Mouse (Mus musculus): ENCODE data around the gene Tmem247. TPM values are rescaled to one million over a fixed set of nuclear protein-coding genes. Genes with fewer than 3 reads are reported as not detected.

The Tmem247 gene
- not detected for total RNA-seq (2021)
- long read RNA-seq, experiment 1 = 0 reads
- long read RNA-seq, experiment 2 = 0 reads

DNA sequence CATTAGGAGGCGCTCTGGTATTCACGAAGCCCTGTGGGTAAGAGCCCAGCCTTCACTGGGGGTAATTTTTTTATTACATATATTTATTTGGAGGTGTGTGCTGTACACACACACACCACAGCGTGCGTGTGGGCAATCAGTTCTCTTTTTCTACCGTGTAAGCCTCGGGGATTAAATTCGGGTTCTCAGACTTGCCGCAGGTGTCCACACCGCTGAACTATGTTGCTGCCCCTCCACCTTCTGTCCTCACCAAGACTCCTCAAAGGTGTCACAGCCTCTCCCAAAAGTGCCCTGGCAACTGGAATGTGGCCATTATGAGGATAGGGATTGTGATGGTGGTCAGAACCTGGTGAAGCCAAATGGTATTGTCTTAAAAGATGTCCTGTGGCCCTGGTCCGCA lies at the start of gene Tmem247:
TSS of gene Tmem247 (plus strand) at position 301 of the 400 bp plus-strand sequence.
- no peak for DNase-seq (ENCODE audit: low spot score)

DNA sequence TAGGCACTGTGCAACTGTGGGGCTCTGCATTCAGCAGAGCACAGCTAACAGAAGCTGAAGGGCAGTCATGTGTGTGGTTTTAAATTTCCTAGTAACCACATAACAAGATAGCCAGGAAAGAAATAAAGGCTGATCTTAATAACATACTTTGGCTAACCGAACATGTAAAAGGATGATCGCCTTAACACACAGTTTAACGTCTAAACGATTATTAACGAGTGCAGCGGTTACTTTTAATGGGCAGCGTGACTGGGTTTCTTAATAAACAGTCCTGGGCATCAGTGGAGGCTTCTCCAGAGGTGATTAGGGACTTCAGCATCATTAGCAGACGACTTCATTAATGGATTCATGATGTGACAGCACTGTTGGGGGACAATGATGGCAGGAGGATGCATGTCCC lies 46.6 kb upstream of the Tmem247 start:
- no peak for DNase-seq (ENCODE audit: low spot score)

DNA sequence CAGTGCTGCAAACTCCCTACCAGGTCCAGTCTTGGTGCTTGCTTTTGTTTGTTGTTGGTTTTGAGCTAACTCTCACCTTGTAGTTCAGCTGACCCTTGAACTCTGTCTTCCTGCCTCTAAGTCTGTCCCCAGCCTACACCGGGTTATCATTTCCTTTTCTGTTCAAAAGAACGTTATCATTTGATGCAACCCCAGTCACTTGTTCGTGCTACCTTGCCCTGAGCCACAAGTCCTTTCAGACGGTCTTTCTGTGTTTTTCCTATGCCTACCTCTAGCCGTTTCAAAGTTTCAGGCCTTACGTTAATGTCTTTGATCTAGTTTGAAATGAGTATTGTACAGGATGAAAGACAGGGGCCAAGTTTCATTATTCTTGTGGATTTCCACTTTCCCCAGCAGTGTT lies 44.5 kb upstream of the Tmem247 start:
- DNase-seq (ENCODE audit: low spot score) = no peak

DNA sequence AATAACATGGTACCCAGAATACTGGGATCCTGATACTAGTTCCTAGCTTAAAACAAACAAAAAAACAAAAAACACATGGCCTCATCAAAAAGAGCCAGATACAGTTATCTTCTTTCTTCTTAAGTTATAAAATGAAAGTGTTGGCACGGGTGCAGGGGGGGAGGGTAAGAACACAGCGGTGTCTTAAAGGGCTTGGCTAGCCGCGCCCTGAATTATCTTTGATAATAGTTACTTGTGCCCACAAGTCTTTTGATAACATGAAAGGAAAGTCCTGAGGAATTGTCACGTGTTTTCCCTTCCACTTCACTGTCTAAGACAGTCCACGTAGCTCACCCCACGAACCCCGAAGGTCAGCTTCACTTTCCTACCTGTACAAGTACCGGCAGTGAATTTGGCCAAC lies 40.2 kb upstream of the Tmem247 start:
- DNase-seq (ENCODE audit: low spot score) = no peak

DNA sequence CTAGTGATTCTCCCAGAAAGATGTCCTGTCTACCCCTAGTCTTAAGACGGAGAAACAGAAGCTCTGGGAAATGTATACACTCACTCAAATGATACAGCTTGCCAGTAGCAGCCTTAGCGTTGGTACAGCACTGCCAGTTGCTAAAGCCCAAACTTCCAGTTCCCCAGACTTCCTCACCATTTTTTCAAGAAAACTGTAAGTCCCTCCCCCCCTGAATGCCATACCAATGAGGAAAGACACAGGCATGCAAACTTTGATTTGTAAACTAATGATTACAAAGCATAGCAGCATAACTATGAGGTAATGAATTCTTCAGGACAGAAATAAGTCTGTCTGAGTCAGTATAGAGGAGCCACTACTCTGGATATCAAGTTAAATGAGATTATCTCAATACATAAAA lies 39.4 kb upstream of the Tmem247 start:
- no peak for DNase-seq (ENCODE audit: low spot score)

DNA sequence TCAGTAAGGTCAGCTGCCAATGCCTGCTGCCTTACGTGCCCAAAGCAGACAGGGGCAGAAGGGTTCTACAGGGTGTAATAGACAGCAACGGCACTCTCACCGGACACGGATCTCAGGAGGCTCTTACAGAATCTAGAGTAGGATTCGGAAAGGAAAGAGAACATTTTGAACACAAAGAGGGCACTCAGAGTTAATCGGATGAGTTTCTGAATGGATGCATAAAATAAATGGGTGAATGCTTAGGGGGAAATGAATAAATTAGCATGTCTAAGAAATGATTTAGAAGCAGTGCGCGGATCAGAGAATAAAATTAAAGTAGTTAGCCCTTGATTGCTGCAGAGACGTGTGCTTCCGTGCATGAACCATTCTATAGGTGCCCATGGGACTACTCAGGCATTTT lies 37.1 kb upstream of the Tmem247 start:
- no peak for DNase-seq (ENCODE audit: low spot score)

DNA sequence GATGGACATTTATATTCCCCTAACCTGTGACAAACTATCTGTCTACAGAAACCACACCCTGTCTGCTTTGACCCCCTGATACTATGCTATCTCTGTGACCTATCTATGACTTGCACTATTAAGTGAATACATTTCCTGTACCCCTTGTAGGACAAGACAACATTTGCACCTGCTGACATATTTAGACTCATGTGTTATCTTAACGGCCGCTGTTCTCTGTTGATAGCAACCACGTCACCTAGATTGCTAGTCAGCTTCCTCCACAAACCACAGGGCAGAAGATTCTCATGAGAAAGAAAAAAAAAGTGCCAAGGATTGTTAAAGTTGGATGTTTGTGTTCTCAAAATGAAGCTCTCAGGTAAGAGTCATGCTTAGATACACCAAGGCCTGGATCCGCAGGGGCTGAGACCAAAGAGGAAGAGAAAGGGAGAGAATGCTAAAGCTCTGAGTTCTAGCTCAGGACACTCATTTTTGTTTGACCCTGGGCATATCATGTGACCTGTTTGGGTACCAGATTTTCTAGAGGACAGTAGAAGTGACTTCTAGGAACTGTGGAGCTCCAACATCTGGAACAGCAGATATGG lies 36.6 kb upstream of the Tmem247 start:
- no peak for DNase-seq (ENCODE audit: low spot score)

DNA sequence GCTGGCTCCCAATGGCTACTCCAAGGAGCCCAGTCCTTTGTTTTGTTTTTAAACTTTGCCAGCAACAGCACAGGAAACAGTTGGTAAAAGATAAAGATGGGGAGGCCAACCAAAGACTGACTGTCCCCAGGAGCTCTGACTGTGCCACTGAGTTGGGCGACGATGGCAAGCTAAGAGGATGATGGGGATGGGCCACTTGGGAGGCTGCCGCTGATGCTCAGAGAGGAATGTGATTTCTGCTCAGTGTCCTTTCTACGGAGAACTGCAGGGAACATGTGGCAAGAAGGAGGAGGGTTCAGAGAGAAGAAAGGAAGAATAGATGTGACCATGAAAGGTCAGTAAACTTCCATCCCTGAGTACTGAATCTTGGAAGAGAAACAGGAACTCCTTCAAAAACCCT lies 22.0 kb upstream of the Tmem247 start:
- DNase-seq (ENCODE audit: low spot score) = no peak

DNA sequence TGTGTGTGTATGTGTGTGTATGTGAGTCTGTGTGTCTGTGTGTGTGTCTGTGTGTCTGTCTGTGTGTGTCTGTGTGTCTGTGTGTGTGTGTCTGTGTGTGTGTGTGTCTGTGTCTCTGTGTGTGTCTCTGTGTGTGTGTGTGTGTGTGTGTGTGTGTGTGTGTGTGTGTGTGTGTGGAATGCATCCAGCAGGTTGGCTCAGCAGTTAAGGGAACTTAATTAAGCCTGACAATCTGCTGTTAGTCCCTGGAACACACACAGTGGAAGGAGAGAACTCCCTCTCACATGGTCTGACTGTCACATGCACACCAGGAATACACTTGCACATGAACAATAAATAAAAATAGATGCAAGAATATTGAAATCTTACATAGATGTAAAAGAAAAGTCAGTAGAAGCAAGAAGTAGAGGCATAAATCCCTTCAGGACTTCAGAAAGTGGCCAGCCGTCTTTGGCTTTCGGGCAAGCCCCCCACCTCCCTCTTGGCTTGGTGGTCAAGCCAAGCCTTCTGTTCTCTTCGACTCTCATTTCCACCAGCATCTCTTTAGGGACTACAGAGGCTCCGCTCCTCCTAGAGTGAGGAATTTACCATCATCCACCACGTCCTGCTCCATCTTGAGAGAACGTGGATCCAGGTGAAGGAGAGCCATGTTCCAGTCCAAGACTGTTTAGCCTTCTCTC lies 19.5 kb upstream of the Tmem247 start:
- DNase-seq (ENCODE audit: low spot score) = no peak

DNA sequence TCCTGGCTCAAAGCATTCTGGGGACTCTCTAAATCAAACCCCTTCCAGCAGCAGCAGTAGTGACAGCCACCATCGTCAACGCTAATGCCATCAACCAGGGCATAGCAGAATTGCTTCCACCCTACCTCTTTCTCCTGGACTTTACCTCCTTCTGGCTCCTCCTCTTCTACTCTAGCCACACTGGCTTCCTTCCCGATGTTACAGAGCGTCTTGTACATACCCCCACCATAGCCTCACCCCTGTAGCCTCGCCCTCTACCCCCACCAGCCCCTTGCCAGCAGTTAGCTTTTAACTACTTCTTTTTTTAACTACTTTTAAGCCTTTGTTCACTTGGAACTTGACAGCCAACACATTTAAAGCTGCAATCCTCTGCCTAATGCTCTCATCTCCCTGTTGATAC lies 17.3 kb upstream of the Tmem247 start:
- no peak for DNase-seq (ENCODE audit: low spot score)

DNA sequence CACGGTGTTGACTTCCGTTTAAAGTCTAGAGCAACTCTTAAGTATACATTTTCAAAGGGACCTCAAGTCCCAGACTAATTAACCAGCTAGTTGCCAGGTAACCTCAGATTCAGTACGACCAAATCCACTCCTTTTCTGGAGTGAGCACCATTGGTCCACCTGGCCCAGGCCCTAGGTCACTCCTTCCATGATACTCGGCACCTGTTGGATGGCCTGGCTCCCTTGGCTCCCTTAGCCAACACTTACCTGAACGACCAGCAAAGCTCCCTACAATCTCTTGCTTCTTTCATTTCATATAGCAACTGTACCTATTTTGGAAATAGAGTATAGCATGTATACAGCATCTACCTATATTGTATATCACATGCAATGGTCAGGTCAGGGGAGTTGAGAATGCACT lies 16.6 kb upstream of the Tmem247 start:
- no peak for DNase-seq (ENCODE audit: low spot score)

DNA sequence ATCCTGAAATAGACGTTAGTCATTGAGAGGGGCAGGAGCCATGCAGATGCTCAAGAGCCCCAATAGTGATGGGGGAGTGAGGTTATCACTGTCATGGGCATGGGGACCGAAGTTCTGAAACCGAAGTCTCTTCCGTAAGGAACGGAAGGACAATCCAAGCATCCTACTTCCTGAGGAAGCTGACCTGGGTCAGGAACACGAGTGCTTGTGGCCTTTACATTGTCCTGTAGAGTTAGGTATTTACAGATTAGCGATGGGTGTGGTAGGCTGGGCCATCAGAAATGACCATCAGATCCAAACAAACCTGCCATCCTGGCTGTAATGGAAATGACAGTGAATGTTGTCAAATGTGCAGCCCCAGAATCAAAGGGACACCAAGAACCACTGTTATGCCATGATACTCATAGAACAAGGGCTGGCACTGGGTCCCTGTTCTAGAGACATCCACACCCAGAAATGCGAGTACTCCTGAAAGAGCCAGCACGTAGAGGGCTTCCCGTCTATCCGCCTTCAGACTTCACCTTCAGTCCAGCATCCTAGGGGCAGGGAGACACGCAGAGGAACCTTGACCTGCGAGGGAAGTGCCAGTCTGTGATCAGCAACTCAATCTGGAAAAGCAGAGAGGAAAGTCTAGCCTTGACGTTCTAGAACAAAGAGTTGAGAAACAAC lies 14.6 kb upstream of the Tmem247 start:
- DNase-seq (ENCODE audit: low spot score) = no peak

DNA sequence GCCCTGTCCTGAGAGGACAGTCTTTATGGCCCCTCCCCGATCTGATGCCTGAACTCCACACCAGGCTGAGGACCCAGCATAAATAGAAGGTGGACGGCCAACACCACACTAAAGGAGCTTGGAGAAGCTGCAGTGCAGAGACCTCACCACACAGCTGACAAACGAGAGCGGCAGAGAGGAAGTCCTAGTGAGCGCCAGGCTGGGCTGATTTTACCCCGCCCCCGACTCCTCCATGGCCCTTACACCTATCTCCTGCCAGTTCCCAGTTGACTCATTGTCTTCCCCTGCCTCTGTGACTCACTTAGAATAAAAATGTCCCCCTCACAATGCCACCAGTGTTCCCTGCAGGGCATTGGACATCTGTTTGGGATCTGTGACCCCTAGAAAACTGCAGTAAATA lies 13.6 kb upstream of the Tmem247 start:
- DNase-seq (ENCODE audit: low spot score) = no peak

DNA sequence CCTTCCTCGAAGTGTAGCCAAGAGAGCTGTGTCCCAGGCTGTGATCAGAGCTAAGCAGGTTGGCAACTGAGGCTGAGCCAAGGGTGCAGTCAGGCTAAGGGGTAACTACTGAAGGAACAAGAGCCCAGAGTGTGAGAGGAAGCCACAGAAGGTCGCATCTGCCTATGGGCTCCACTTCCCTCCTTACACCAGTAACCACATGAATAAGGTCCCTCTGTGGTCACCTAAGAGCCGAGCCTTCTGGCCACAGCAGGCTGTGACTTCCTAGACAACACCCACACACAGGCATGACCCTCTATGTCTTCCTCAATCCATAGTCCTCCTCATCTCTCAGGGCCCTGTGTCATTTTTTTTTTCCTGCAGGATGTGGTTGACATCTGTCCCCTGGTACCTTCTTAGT lies 12.9 kb upstream of the Tmem247 start:
- no peak for DNase-seq (ENCODE audit: low spot score)

DNA sequence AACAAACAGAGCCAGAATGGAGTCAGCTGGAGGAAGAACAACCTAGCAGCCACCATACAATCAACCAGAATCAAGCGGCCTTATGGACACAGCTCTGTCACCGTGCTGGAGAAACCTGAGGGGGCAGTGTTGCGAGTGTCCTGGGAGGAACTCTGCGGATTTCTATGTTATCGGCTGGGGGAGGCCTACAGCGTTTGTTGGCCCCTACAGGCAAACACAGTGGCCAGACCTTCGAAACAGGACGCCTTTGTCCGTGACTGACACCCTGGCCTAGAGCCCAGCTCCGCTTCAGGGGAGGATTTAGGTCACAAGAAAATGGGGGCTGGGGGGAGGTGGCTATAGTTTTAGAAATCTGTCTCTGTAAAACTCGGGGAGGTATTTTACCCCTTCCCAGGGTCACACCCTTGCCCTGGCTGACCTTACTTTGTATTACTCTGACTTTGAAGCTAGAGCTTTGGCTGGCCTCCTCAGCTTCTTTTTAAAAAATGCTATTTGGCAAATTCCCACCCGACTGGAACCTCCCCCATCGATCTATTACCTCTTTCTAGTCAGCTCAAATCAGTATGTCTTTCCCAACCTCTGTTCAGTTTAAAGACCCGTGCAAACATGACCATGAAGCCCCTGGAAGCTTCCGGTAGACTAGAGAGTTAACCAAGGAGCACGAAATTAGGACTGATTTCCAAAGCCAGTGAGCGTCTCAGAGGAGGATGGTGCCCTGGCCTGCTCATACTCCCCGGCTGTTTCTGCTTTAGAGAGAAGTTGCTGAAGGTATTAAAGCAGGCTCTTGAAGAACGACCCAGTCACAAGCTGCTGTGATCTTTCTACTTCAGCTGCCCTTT lies 11.6 kb upstream of the Tmem247 start:
- peak; percentile 24 for DNase-seq (ENCODE audit: low spot score)

DNA sequence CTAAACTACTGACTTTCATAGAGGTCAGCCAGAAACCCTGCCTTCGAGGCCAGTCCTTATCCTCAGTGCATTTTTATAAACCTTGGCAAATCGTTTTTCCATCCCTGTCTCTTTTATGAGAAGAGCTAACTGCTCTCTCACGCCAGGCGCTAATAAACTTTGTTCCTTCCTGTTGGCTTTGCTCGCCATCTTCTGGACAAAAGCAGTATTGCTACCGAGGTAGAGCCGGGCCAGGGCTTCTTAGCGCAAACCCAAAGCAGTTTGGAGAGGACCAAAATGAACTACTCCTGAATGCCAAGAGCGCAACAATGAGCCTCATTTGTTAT lies 11.0 kb upstream of the Tmem247 start:
- DNase-seq (ENCODE audit: low spot score) = peak; percentile 89

DNA sequence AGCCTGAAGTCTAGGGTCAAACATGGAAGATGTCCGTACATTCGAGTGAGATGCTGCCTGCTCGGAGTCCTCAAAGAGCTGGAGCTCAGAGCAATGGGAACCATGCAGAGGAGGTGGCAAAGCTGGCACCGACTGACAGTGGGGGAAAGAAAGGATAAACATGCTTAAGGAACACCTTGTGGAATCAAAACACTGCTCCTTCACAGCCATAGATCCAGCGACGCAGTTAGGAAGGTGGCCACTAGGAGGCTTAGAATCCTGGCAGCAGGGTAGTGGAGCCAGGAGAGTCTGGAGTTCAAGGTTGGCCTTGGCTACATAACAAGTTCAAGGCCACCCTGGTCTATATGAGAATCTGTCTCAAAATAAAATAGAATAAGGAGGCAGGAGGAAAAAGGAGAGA lies 10.5 kb upstream of the Tmem247 start:
- DNase-seq (ENCODE audit: low spot score) = no peak

DNA sequence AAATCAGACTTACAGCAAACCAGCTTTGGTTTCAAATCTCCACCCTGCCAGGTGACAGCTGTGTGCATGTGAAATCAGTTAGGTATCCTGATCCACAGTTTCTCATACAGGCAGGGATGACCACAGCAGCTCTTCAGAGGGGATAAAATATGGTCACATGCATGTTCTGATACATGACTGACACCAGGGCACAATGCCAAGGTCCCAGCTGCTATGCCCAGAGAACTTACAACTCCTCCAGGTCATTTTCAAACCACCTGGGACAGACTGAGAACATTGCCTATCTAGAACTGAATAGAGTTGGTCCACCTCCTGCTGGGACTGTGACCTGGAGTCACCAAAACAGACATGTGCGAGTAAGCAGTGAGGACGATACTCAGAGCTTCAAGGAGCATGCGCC lies 10.1 kb upstream of the Tmem247 start:
- no peak for DNase-seq (ENCODE audit: low spot score)

DNA sequence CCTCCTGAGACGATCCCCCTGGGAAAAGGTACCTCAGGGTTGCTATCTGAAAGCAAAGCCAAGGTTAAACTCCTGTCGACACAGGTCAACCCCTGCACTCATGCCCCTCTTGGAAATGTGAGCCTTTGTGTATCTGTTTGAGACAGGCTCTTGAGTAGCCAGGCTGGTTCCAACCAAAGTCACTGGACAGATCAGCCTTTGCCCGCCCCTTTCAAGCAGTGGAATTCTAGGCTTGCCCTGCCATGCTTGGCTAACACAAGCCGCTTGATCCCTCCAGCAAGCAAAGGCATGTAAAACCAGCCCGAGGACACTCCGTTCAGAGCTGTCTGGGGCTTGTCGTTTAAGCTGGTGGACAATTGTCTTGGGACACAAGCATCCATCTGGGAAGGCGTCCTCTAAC lies 8.8 kb upstream of the Tmem247 start:
- DNase-seq (ENCODE audit: low spot score) = no peak

DNA sequence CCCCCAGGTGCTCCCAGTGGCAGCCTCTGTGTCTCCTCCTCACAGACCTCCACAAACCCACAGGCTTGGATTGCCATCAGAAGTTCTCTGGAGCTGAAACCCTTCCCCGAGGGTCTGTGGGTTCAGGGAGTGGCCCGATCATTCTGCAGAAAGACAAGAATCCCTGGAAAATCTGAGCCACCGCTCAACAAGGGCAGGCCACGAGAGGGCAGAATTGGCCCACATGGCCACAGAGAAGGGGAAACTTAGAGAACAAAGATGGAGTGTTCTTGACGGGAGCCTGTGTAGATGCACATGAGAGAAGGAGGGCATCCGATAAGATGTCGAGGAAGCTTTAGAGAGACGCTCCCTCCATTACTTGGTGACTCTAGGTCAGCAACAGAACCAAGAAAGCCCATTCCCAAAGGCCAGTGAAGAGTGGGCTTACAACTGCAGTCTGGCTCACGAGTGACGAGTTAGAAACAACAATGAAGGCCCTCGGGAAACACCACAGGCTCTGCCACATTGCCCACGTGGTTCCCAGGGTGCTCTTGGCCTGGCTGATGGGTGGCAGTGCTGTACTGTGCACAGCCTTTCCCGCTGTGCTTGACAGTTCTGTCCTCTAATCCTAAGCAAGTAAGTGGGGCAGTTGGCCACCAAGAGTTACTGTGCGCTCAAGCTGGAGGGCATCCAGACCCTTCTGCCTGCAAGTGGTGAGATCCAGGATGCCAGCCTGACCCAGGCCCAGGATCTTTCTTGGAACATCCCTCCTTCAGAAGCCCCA lies 7.2 kb upstream of the Tmem247 start:
- no peak for DNase-seq (ENCODE audit: low spot score)

DNA sequence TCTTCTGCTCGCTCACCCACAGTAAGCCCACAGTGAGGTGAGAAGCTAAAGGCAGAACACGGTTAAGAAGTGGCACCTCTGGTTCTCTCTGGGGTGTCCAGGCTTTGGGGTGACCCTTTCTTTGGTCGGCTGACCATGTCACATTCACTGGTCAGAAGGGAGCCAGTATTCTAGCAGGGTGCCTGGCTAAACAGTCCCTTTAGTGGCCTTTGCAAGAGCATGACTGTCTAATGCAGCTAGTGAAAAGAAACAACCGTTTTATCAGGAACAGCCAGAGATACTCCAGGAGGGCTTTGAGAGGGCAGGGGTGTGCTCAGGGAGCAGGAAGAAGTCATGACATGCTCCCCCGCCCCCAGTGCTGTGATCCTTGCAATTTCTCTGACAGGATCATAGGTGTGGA lies 5.9 kb upstream of the Tmem247 start:
- no peak for DNase-seq (ENCODE audit: low spot score)

All from gastrocnemius, adult 18-20 months (tissue).